Mouse (Mus musculus) embryonic facial prominence, embryonic 15.5 days (tissue): Measurements from ENCODE around the gene Gns. TPM values are rescaled to one million over a fixed set of nuclear protein-coding genes. Genes with fewer than 3 reads are reported as not detected.
"Not testable (repeated sequence)": the region's sequence is repeated elsewhere in the genome, so short reads cannot be mapped to it uniquely, and the experiment has no call there.

Source experiments
- ATAC-seq: fragments of 200-750 bp; cut with Nextera tagmentation; 2 replicates; pipeline ENCODE4 v1.8.0; 2017; ENCODE audit warnings: low read depth, moderate TSS enrichment; ENCODE audit not compliant: insufficient number of reproducible peaks, low FRiP score, low TSS enrichment
- H3K27ac ChIP-seq: fragments of 300-500 bp; sonication (generic); replicated peaks from 2 replicates; pipeline ENCODE4 v1.5.1; 2015; ENCODE audit warnings: mild to moderate bottlenecking, inconsistent platforms
- H3K27me3 ChIP-seq: fragments of 300-500 bp; sonication (generic); 2 replicates; pipeline ENCODE4 v1.6.1; 2015; ENCODE audit warnings: inconsistent platforms
- H3K36me3 ChIP-seq: fragments of 300-500 bp; sonication (generic); 2 replicates; pipeline ENCODE4 v1.6.1; 2015; ENCODE audit warnings: mild to moderate bottlenecking, inconsistent platforms
- H3K4me1 ChIP-seq: fragments of 300-500 bp; sonication (generic); 2 replicates; pipeline ENCODE4 v1.6.1; 2015; ENCODE audit warnings: inconsistent platforms
- H3K4me2 ChIP-seq: fragments of 300-500 bp; sonication (generic); replicated peaks from 2 replicates; pipeline ENCODE4 v1.6.1; 2015; ENCODE audit warnings: mild to moderate bottlenecking, inconsistent platforms
- H3K4me3 ChIP-seq: fragments of 300-500 bp; sonication (generic); replicated peaks from 2 replicates; pipeline ENCODE4 v1.5.1; 2015; ENCODE audit warnings: mild to moderate bottlenecking, inconsistent platforms
- H3K9ac ChIP-seq: fragments of 300-500 bp; sonication (generic); 2 replicates; pipeline ENCODE4 v1.6.1; 2015; ENCODE audit warnings: inconsistent platforms
- H3K9me3 ChIP-seq: fragments of 300-500 bp; sonication (generic); replicated peaks from 2 replicates; pipeline ENCODE4 v1.6.1; 2016; ENCODE audit warnings: inconsistent platforms
- WGBS: fragments of 180-500 bp; shearing (Covaris S2); methylation state at CpG from one replicate; pipeline ENCODE4 v1.1.7; 2015; 5-methylcytosine and 5-hydroxymethylcytosine counted together
- polyA plus RNA-seq: library from polyadenylated mRNA; unstranded; fragments of >200 nt; fragmentation: Nextera tagmentation; extraction: Ambion mirVana; gene quantifications from 2 replicates; pipeline ENCODE4 v1.2.1, GENCODE M21; 2015

Gns gene
- polyA plus RNA-seq, result 51.3 and 52.1 TPM in 2 replicates

DNA sequence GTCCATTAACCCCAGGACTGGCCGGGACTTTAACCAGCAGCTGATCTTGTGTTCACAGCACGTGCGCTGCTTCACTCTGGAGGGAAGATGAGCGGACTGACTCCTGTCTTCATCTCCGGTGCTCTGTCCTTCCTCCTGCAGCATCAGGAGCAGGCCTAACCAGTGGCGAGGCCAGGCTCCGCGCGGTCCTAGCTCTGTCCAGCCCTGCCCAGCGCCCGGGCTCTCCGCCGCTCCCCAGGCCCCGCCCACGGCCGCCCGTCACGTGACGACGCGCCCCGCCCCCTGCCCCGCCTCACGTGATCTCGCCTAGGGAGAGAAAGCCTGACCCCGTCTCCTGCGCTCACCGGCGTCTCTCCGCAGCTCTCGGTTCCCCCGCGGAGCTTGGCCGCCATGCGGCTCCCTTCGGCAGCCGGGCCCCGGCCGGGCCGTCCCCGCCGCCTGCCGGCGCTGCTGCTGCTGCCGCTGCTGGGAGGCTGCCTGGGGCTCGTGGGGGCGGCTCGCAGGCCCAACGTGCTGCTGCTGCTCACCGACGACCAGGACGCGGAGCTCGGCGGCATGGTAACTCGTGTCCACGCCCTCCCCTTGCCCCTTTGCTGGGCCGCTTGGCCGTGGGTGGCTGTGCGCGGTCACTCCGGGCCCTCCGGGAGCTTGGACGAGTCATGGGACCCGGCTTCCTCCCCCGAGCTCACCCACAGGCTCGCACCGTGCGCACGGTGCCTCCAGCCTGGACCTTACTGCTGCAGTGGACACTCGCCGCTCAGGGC, at the start of gene Gns:
Gene Gns (plus strand): TSS at position 290 of the 764 bp plus-strand sequence.
- H3K36me3 ChIP-seq, result peaks cover 9% of the 10 kb centered on the region
- H3K9ac ChIP-seq, result peak within 1 kb of the TSS; percentile 75
- H3K27me3 ChIP-seq, result no peaks in the 10 kb centered on the region
- peak within 1 kb of the TSS; percentile 71; the same call in 1 of the 2 replicates for H3K27ac ChIP-seq
- under 1% methylated on average over 71 of the region's 72 CpGs for WGBS
- peak within 1 kb of the TSS; percentile 81 for H3K4me3 ChIP-seq
- H3K4me2 ChIP-seq, result peak within 1 kb of the TSS; percentile 79
- peak; percentile 94 for ATAC-seq
- H3K9me3 ChIP-seq, result no peaks in the 10 kb centered on the region
- H3K4me1 ChIP-seq, result peaks cover 29% of the 10 kb centered on the region

DNA sequence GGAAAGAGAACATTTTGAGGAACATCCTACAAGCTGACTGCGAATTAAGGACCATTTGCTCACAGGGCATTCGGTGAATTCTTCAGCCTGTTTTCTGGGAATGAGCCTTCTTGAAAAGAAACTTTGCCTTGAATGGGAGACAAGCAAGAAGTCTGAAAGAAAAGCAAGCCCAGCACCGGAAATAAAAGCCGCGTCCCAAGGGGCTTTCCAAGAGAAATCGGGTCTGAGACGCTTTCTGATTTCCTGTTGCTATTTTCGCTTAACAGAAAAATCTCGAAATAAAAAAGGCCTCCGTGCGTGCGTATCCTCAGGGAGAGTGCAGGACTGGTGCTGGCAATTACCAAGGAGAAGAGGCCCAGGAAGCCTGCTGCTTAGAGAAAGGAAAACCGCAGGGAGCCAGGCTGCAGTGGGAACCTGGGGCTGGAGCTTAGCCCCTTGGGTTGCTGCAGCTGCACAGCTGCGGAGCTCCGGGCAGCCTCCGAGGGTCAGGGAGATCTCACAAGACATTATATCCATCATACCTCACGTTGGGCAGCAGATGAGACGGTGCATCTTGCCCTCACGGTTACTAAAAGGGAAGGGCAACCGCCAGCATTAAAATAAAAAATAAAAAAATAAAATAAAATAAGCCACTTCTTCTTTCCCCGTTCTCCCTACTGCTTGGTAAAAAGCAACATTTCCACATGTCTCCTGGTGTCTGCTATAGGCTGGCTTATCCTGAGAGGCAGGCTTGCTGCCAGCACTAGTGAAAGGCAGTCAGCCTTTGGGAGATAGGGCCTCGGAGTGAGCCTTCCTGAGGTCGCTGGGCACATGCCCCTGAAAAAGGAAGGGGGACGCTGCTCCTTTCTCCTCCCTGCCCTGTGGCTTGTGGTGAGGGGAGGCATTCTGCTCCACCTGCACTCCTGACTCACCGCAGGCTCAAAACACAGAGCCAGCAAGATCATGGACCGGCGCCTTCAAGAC, 49.3 kb upstream of the Gns start:
- H3K4me3 ChIP-seq, result peak overlapping the region; percentile 17; the same call in 1 of the 2 replicates
- ATAC-seq, result no peak
- H3K9me3 ChIP-seq, result no peaks in the 10 kb centered on the region
- no peak overlapping the region for H3K27ac ChIP-seq
- peak overlapping the region; percentile 29 for H3K4me2 ChIP-seq
- WGBS, result 25% methylated on average over 27 of the region's 27 CpGs
- H3K27me3 ChIP-seq, result peaks cover 9% of the 10 kb centered on the region
- peaks cover 21% of the 10 kb centered on the region for H3K4me1 ChIP-seq
- H3K9ac ChIP-seq, result no peak overlapping the region
- no peaks in the 10 kb centered on the region for H3K36me3 ChIP-seq

DNA sequence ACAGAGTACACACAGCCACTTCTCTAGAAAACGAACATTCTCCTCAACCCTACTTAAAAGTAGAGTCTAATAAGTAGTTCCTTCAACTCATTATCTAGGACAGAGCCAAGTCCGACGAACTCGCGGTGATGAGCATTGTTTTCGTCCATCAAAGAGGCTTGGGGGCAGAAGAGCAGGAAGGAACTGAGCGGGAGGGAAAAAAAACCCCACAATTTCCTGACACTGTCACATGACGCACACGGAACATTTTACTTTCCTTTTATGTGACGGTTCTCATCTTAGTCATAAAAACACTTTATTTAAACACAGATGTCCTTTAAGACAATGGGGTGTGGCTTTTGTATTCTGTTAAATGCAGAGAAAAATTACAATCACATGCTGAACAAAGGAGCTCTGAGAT, 48.5 kb upstream of the Gns start:
- no peaks in the 10 kb centered on the region for H3K36me3 ChIP-seq
- no peaks in the 10 kb centered on the region for H3K9me3 ChIP-seq
- H3K9ac ChIP-seq, result no peak overlapping the region
- no peak overlapping the region for H3K27ac ChIP-seq
- no peak overlapping the region; the same call in 1 of the 2 replicates for H3K4me2 ChIP-seq
- peaks cover 9% of the 10 kb centered on the region; the same call in 1 of the 2 replicates for H3K27me3 ChIP-seq
- no peak for ATAC-seq
- no peak overlapping the region for H3K4me3 ChIP-seq
- 68% methylated on average over 10 of the region's 10 CpGs for WGBS
- H3K4me1 ChIP-seq, result peaks cover 17% of the 10 kb centered on the region

DNA sequence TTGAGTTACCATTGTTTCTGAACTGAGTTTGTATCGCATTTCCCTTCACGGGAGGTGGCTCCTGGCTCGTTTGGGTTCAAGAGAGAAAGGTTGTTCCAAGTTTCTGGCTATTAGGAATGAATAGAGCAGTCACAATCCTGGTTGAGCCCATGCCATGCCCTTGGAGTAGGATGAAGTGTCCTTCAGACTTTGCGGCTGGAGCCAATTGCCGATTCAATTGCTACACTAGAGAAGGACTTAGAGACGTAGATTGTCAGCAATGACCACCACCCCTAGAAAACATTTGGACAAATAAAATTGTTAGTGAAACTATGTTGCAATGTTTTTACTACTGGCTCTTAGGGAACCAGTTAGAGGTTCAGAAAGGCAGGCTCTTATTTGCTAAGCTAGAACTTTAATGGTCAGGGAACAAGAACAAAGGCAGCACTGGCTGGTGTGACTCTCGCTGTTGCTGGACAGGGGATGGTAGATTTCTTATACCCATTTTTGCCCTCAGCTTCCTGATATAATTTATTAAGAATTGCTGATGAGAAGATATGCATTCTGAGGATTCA, 46.4 kb upstream of the Gns start:
- Histone ChIP-seq H3K36me3 (no peaks in the 10 kb centered on the region), H3K27ac (no peak overlapping the region), H3K4me1 (peaks cover 17% of the 10 kb centered on the region), H3K4me2 (no peak overlapping the region), H3K27me3 (no peaks in the 10 kb centered on the region), H3K4me3 (no peak overlapping the region), H3K9ac (no peak overlapping the region), H3K9me3 (no peaks in the 10 kb centered on the region)
- 74% methylated on average over 7 of the region's 7 CpGs for WGBS
- no peak for ATAC-seq

DNA sequence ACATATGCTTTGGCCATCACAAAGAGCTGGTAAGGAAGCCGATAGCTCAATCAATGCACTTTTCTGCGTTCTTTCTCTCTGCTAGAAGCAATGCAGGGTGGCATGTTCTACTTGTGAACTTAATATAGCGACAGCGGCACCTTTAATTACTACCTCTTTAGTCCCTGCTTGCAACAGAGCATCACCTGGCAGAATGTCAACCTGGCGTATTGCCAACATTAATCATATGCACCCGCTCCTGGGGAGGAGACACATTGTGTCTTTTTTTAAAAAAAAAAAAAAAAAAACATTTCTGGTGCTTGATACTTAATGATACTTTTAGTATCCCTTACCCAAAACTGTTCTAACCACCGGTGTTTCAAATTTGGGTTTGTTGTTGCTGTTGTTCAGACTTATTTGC, 41.4 kb upstream of the Gns start:
- ATAC-seq, result no peak
- H3K9me3 ChIP-seq, result no peaks in the 10 kb centered on the region
- no peaks in the 10 kb centered on the region for H3K4me1 ChIP-seq
- whole genome bisulfite sequencing, result 57% methylated on average over 7 of the region's 7 CpGs
- no peak overlapping the region for H3K27ac ChIP-seq
- H3K4me2 ChIP-seq, result no peak overlapping the region
- H3K36me3 ChIP-seq, result no peaks in the 10 kb centered on the region
- H3K27me3 ChIP-seq, result no peaks in the 10 kb centered on the region
- H3K9ac ChIP-seq, result no peak overlapping the region
- H3K4me3 ChIP-seq, result no peak overlapping the region

DNA sequence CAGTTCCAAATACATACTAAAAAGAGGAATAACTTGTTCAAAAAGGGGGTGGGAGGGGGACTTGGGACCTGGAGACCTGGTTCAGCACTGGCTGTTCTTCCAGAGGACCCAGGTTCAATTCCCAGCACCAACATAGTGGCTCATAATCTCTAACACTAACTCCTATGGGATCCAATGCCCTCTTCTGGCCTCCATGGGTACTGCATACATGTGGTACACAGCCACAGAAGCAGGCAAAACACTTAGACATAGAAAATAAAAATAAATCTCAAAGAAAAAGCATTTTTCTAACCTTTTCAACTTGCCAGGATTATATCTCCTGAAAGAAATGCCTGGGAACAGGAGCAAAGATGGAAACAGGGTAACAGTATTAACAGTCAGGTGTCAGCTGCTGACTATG, 38.7 kb upstream of the Gns start:
- Histone ChIP-seq H3K9me3 (no peaks in the 10 kb centered on the region), H3K27me3 (no peaks in the 10 kb centered on the region), H3K27ac (no peak overlapping the region), H3K4me2 (no peak overlapping the region), H3K4me1 (no peaks in the 10 kb centered on the region), H3K36me3 (no peaks in the 10 kb centered on the region), H3K4me3 (no peak overlapping the region), H3K9ac (no peak overlapping the region)
- ATAC-seq, result no peak

DNA sequence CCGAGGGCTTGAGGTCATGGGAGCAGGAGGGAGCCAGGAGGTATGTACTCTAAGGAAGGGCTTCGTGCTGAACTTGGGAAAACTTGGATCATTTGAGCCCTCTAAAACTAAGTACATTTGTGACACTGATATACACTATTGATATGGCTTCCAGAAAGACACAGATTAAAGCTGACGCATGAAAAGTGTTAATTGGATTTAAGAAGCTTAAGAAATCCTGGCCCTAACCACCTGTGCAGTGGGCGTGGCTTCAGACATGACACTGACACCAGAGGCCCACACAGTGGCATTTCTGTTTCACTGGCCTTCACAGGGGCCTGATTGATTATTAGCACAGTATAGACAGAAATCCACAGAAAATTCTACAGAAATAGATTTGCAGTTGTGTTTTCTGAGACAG, 35.3 kb upstream of the Gns start:
- WGBS, result 50% methylated on average over 4 of the region's 4 CpGs
- Histone ChIP-seq H3K36me3 (no peaks in the 10 kb centered on the region), H3K4me2 (no peak overlapping the region), H3K4me1 (no peaks in the 10 kb centered on the region), H3K27me3 (no peaks in the 10 kb centered on the region), H3K9ac (no peak overlapping the region), H3K4me3 (no peak overlapping the region), H3K27ac (no peak overlapping the region), H3K9me3 (no peaks in the 10 kb centered on the region)
- ATAC-seq, result no peak

DNA sequence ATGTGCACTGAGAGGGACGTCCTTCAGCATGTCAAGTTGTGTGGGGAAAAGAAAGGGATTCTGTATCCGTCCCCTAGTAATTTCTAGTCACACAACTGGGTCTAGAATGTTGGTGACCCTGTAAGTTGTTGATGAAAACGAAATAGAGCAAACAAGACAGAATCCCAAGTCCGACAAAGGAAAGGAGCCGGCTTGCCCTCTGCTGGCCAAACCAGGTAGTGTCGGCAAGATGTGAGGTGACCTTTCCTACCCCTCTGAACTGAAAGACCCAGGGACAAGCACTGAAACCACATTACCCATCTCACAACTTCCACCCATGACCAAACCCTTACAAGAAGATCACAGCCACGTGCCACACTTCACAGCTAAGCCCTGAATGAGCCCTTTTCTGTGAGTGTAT, 34.0 kb upstream of the Gns start:
- Histone ChIP-seq H3K36me3 (no peaks in the 10 kb centered on the region), H3K9me3 (no peaks in the 10 kb centered on the region), H3K27me3 (no peaks in the 10 kb centered on the region), H3K4me3 (no peak overlapping the region), H3K9ac (no peak overlapping the region), H3K4me1 (no peaks in the 10 kb centered on the region), H3K4me2 (no peak overlapping the region), H3K27ac (no peak overlapping the region)
- WGBS, result 10% methylated on average over 7 of the region's 7 CpGs
- ATAC-seq, result no peak

DNA sequence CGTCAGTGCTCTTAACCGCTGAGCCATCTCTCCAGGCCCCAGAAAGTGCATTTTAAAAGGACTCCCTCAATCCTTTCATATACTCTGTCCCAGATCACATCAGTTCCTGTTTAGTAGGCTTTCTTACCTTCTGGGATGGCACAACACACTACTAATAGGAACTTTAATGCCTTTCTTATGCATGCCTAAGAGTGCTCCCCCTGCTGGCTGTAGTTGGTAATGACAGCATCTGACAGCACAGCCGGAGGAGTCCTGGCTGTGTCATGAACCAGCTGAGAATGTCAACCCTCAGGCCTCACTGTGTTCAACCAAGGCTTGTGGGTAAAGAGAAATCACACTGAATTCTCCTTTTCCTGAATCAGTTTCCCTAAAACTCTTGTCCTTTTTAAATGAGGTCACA, 30.3 kb upstream of the Gns start:
- no peak overlapping the region for H3K4me3 ChIP-seq
- H3K27me3 ChIP-seq, result no peaks in the 10 kb centered on the region
- H3K9me3 ChIP-seq, result no peaks in the 10 kb centered on the region
- H3K9ac ChIP-seq, result no peak overlapping the region
- H3K4me1 ChIP-seq, result no peaks in the 10 kb centered on the region
- no peaks in the 10 kb centered on the region for H3K36me3 ChIP-seq
- no peak overlapping the region for H3K27ac ChIP-seq
- H3K4me2 ChIP-seq, result no peak overlapping the region
- 75% methylated on average over 3 of the region's 3 CpGs for WGBS
- ATAC-seq, result no peak

DNA sequence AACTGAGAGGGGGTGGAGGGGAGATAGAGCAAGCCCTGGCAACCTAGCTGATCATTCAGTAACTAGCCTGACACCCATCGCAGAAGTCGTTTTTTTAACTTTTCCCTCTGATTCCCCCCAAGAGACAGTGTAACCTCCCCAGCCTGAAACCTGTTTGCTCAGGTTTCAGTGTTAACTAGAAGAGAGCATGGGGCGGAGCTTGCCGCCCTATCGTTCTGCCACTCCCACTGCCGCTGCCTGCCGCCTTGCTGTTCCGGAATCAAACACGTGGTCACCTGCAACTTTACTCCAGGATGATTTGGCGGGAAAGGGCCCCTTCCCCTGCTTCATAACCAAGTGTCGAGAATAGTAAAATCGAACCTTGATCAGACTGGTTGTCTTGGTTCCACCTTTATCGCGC, 28.4 kb upstream of the Gns start:
- not testable (repeated sequence) for H3K27ac ChIP-seq, H3K9me3 ChIP-seq, H3K4me3 ChIP-seq, H3K4me1 ChIP-seq, H3K36me3 ChIP-seq, H3K9ac ChIP-seq, H3K4me2 ChIP-seq, H3K27me3 ChIP-seq, ATAC-seq
- 64% methylated on average over 14 of the region's 14 CpGs for WGBS
